Mouse (Mus musculus) cerebellum, adult 18-20 months (tissue): ENCODE results near the gene Knop1.

Source experiments
- DNase-seq, 2 experiments: peaks; one replicate each; pipeline ENCODE4 v3.0.0; 2021

Gene Knop1

GRCm38 (mm10) chr7:118855877-118856304 is at the start of gene Knop1:
Gene Knop1 (minus strand): TSS chr7:118856254.
- DNase-seq: no peak

GRCm38 (mm10) chr7:118904530-118904929 is 48.5 kb upstream of the Knop1 start:
- no peak for DNase-seq

- no peak for DNase-seq
Measured at GRCm38 (mm10) chr7:118903879-118904278, 47.8 kb upstream of the Knop1 start.

GRCm38 (mm10) chr7:118902944-118903343 is 46.9 kb upstream of the Knop1 start:
- no peak for DNase-seq

- DNase-seq: no peak
Measured at GRCm38 (mm10) chr7:118900090-118900489, 44.0 kb upstream of the Knop1 start.

- DNase-seq: no peak
Measured at GRCm38 (mm10) chr7:118898063-118898462, 42.0 kb upstream of the Knop1 start.

GRCm38 (mm10) chr7:118895469-118896450 is 39.7 kb upstream of the Knop1 start:
- DNase-seq: no peak

GRCm38 (mm10) chr7:118889046-118889680 is 33.1 kb upstream of the Knop1 start:
- no peak for DNase-seq

- no peak for DNase-seq
Measured at GRCm38 (mm10) chr7:118887303-118888055, 31.4 kb upstream of the Knop1 start.

GRCm38 (mm10) chr7:118884969-118885368 is 28.9 kb upstream of the Knop1 start:
- DNase-seq: no peak

GRCm38 (mm10) chr7:118883957-118884356 is 27.9 kb upstream of the Knop1 start:
- DNase-seq: no peak

- DNase-seq: no peak
Measured at GRCm38 (mm10) chr7:118879466-118880029, 23.5 kb upstream of the Knop1 start.

GRCm38 (mm10) chr7:118865362-118865761 is 9.3 kb upstream of the Knop1 start:
- no peak for DNase-seq

GRCm38 (mm10) chr7:118858640-118859039 is 2.6 kb upstream of the Knop1 start:
- no peak for DNase-seq

- DNase-seq: peak; percentile 93
Measured at GRCm38 (mm10) chr7:118855171-118855876, 730 bp downstream of the Knop1 start, which contains the start of gene Iqck. Gene Iqck (plus strand): TSS chr7:118855752.

- no peak for DNase-seq
Measured at GRCm38 (mm10) chr7:118854606-118855005, 1.4 kb downstream of the Knop1 start.

GRCm38 (mm10) chr7:118852611-118853010 is 3.4 kb downstream of the Knop1 start:
- DNase-seq: no peak

- no peak for DNase-seq
Measured at GRCm38 (mm10) chr7:118851571-118851970, 4.5 kb downstream of the Knop1 start.

- peak in 1 of 2 experiments; percentile 35 for DNase-seq
Measured at GRCm38 (mm10) chr7:118850676-118851290, 5.3 kb downstream of the Knop1 start.

- DNase-seq: no peak
Measured at GRCm38 (mm10) chr7:118849543-118850250, 6.4 kb downstream of the Knop1 start.

- no peak for DNase-seq
Measured at GRCm38 (mm10) chr7:118848796-118849195, 7.3 kb downstream of the Knop1 start.
